Mouse (Mus musculus) megakaryocyte, adult 5-6 weeks (primary cell): Measurements from ENCODE around the gene Tbr1. TPM values are rescaled to one million over a fixed set of nuclear protein-coding genes. Genes with fewer than 3 reads are reported as not detected.
A peak's percentile ranks its signal among the peaks of the same experiment; 100 is the strongest.

Source experiments
- ATAC-seq: 2 replicates; pipeline ENCODE4 v1.8.0; 2016; ENCODE audit warnings: mild to moderate bottlenecking, inconsistent platforms; ENCODE audit not compliant: poor library complexity, severe bottlenecking
- total RNA-seq, 2 experiments: library from RNA; stranded (forward) in 1 of 2; stranded (reverse) in 1 of 2; fragments of 153-499, 151-499 nt in 1 of 2; fragments of 221-1000, 200-1000 nt in 1 of 2; gene quantifications; 2 replicates each; pipeline versions ENCODE4 v1.2.3 to v1.2.4; 2015 to 2017

Tbr1 gene
- total RNA-seq, 2 experiments from 2014 or later: 0.09 TPM; not detected in 1

DNA sequence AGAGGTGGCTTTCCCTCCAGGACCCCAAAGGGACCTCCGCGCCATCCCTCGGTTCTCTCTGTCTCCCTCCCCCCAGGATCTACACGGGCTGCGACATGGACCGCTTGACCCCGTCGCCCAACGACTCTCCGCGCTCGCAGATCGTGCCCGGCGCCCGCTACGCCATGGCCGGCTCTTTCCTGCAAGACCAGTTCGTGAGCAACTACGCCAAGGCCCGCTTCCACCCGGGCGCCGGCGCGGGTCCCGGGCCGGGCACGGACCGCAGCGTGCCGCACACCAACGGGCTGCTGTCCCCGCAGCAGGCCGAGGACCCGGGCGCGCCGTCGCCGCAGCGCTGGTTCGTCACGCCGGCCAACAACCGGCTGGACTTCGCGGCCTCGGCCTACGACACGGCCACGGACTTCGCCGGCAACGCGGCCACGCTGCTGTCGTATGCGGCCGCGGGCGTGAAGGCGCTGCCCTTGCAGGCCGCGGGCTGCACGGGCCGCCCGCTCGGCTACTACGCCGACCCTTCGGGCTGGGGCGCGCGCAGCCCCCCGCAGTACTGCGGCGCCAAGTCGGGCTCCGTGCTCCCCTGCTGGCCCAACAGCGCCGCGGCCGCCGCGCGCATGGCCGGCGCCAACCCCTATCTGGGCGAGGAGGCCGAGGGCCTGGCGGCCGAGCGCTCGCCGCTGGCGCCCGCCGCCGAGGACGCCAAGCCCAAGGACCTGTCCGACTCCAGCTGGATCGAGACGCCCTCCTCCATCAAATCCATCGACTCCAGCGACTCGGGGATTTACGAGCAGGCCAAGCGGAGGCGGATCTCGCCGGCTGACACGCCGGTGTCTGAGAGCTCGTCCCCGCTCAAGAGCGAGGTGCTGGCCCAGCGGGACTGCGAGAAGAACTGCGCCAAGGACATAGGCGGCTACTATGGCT is 9.0 kb downstream of the Tbr1 start:
- ATAC-seq: peak; percentile 35

DNA sequence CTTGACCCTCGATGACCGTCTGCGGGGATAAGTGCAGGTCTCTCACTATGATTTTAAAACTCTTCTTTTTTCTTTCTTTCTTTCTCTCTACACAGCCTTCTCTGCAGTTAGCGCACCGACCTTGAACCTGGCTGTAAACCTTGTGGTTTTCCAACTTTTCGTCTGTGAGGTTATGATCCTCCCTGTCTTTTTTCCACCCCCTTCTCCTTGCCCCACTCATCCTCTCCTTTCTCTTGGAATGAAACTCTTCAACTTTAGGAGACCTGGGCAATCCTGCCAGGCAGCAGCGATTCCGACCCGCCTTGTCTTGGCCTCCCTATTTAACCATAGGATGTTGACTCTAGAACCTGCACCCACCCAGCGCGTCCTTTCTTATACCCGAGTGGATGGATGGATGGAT is 9.8 kb downstream of the Tbr1 start:
- no peak for ATAC-seq

DNA sequence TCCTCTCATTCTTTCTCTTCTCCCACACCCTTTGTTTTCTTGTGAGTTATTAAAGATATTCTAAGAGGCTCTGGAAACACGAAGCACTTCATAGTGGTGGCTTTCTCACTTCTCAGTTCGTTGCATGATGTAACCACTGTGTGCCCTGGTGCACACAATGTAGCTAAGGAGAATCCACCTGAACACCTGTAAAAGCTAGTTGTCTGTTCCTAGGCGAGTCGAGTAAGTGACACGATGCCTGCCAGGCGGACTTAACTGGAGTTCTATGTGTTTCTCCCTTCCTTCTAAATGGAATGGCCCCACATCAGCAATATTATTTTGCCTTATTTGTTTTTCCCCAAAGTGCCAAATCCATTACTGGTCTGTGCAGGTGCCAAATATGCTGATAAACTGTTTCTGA is 10.4 kb downstream of the Tbr1 start:
- ATAC-seq: no peak

DNA sequence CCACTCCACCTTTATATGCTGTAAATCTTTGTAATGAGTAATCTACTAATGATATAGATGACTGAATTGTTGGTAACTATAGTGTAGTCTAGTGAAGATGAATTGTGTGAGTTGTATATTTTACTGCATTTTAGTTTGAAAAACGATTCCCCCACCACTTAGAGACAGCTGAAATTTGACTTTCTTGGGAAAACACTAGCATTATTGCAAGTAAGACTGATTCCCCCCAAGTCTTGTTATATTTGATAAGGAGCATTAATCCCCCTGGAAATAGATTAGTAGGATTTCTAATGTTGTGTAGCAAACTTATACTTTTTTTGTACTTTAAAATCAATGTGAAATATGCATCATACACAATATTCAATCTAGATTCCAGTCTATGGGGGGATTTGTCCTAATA is 10.8 kb downstream of the Tbr1 start:
- ATAC-seq: no peak

DNA sequence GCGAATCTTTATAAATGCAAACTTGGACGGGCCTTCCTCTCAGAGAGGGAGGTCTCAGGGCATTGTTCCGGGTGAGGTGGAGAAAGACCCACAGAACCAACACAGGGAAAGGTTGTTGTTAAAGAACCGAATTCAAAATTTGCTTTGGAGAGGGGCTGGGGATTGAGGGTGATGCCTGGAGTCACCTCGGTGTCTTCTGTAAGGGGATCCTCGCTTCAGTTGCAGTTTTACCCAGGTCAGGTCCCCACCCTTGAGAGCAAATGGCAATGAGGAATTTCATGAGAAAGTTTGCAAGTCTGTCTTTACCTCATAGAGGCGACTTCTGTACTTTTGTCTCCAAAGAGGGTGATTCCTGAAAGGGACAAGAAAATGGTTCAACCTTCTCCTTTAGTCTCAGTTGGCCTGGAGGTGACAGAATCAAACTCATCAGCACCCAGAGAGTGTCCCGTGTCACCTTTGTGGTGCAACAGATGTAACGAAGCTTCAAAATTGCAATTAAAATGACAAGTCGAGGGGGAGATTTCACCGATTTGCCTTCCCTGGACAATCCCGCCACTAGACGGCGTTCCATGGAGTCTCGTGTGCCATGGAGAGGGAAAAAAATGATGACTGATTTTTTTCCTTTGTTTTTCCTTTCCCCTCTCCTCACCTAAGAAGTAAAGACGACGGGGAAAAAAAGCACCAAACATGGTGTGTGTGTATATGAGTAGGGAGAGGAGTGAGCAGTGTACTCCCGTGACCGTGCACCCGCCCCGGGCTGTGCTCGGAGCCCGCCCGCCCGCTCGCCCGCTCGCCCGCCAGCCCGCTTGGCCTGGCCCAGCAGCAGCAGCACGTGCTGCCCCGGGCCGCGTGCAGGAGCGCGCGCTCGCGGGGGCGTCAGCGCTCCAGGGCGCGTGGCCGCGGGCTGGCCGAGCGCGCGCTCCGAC is 12.1 kb downstream of the Tbr1 start:
- no peak for ATAC-seq

DNA sequence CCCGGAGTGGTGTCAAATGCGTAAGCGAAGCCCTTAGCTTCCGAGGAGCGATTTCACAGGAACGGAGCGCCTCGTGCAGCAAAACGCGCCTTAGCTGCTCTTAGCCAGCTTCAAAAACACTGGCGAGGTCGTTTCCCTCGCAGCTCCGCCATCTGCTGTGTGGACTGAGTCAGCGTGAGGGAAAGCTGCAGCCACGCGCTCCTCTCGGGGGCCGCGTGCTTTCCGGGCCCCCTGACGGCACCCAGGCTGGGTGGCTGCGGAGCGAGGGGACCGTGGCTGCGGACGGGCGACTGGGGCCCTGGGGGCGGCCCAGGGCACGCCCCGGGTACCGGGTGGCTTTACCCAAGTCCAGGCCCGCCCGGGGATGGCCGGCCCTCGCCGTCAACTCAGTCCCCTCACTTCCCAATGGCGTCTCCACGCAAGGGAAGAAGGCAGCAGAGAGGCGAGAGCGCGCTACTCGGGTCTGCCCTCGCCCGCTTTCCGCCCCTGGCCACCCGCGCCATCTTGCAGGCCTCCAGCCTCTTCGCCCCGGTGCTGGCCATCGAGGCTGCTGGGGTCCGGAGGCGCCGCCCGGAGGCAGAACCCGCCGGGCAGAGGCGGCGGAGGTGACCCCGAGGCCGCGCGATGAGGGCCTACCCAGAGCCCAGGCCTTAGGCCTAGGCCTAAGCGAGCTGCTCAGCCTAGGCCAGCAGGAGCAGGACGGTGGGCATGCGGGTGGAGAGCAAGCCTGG is 13.0 kb downstream of the Tbr1 start:
- ATAC-seq: no peak

DNA sequence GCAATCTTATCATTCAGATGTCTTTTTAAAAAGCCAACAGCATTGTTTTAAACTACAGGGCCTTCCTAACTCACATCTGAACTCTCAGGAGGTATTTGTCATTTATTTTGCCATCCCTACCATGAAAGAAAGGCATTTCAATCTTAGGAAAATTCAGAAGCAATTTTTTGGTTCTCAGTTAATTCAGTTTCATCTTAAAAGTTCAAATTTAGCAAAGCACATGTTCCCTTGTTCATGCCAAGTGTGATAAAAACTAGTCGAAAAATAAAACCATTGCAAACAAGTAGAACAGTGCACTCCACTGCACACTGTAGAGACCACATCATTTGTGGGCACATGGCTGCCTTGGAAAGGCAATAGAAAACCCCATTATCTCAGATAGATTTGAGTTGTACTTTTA is 15.5 kb downstream of the Tbr1 start:
- no peak for ATAC-seq

DNA sequence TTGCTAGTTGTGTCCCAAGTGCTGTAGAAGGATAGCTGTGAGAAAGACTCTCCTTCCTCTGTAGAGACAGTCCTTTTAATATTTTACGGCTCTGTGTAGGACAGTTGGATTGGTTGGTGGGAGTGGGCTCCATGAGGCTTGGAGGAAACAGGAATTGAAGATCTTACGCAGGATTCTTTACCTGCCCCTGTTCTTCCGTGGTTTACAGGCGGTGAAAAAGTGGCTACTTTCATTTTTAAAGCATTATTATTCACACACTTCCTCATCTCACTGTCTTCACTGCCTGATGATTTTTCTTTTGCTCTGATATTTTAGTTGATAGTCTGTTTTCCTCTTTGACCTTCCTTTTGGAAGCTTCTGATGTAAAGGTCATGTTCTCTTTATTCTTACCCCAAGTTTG is 17.5 kb downstream of the Tbr1 start:
- peak; percentile 27; the same call in 1 of the 2 replicates for ATAC-seq

DNA sequence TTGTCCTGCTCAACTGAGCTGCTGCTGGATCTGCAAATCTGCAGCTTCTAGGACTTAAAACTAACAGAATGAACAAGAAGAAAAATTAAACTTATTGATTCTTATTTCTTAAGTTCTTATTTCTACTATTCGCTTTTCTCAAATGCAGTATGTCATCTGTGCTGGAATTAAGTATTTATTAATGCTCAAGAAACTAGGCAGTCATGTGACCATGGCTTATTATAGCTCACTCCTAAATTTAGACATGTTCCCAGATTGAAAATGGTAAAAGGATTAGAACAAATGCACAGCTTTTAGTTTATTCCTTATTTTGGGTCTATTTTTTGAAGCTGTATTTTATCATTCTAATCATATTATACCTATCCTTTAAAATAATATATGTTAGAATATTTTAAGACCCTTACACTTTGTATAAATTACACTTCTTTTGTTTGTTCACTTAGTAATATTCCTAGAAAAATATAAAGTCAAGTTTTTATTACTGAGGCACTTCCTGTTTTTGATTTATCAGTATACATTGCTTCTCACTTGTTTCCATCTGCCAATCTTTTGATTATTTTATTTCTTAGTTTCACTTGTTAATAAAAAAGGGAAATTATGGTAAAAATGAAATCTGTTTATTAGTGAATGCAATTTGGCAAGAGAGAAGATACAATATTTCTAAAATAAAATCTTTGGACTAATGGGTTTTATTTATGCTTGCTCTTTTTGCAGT is 20.9 kb downstream of the Tbr1 start:
- no peak for ATAC-seq

DNA sequence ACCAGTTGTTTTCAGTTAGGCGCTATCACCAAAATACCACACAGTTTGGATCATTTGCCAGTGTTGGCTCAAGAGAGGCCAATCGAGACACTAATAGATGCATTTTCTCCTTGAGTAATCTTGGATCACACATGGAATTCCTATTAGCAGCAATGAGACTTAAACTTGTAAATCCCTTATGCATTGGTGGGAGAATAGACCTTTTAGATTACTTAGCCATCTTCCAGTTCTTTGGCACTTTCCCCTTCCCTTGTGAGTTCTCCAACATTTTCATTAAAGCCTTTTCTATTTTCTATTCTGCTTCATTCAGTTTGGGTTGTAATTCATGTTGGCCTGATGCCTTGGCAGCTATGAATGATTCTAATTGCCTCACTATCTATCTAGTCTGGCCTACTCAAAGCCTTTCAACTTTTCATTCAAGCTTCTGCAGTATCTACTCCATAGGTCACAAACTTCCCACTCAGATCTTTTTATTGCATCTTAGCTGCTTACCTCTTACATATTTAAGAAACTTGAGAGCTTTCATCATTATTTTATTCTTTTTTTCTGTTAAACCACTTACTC is 34.6 kb downstream of the Tbr1 start:
- ATAC-seq: no peak

Other genes with a start within 250 kb of the Tbr1 start
- 146 and 167 TPM in 2 replicates for gene Tank, start 224.3 kb upstream of the Tbr1 start, total RNA-seq (2015)
- 112 and 113 TPM in 2 replicates for gene Tank, start 224.3 kb upstream of the Tbr1 start, total RNA-seq (2017)
- gene Psmd14, start 91.2 kb upstream of the Tbr1 start, total RNA-seq (2015): 177 and 192 TPM in 2 replicates
- gene Psmd14, start 91.2 kb upstream of the Tbr1 start, total RNA-seq (2017): 148 and 166 TPM in 2 replicates
- not detected in 2 replicates for gene Slc4a10, start 243.5 kb downstream of the Tbr1 start, total RNA-seq (2015)
- gene Slc4a10, start 243.5 kb downstream of the Tbr1 start, total RNA-seq (2017): not detected in 2 replicates